Mouse (Mus musculus): ENCODE results near the gene Spaca4. TPM values are rescaled to one million over a fixed set of nuclear protein-coding genes. Genes with fewer than 3 reads are reported as not detected.

The Spaca4 gene
- polyA plus RNA-seq, 1 experiment from 2014 or later = not detected

GRCm38 (mm10) chr7:45689800-45690199 lies 35.8 kb downstream of the Spaca4 start:
- Histone ChIP-seq H3K9me3 (no peaks in the 10 kb centered on the region), H3K4me3 (no peak overlapping the region), H3K4me1 (peaks cover 19% of the 10 kb centered on the region), H3K27me3 (no peaks in the 10 kb centered on the region), H3K27ac (no peak overlapping the region), H3K9ac (no peak overlapping the region), H3K36me3 (no peaks in the 10 kb centered on the region), H3K4me2 (no peak overlapping the region)
- 78% methylated on average over 11 of the region's 11 CpGs for WGBS
- no peak for ATAC-seq (ENCODE audit: insufficient number of reproducible peaks, low FRiP score, low TSS enrichment, low read depth)

DNA sequence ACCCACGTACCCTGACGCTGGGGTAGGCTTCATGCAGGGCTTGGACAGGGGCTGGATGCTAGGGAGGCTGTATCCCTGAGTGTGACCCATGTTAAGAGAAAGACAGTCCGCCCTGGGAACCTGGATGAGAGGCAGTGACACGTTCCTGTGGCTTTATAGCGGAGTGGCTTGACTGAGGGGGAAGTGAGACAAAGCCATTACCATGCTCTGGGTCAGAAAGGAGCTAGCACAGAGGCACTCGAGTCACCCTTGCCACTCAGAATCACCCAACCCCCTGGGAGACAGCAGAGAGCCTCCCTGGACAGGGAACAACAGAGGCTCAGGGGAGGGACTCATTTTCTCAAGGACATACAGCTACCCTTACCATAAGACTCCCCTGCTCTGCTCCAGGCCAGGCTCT lies 36.5 kb downstream of the Spaca4 start:
- Histone ChIP-seq H3K4me1 (peaks cover 21% of the 10 kb centered on the region), H3K27ac (no peak overlapping the region), H3K9ac (no peak overlapping the region), H3K4me2 (no peak overlapping the region), H3K4me3 (no peak overlapping the region), H3K9me3 (no peaks in the 10 kb centered on the region), H3K36me3 (no peaks in the 10 kb centered on the region), H3K27me3 (no peaks in the 10 kb centered on the region)
- 55% methylated on average over 6 of the region's 6 CpGs for WGBS
- ATAC-seq (ENCODE audit: insufficient number of reproducible peaks, low FRiP score, low TSS enrichment, low read depth) = no peak

GRCm38 (mm10) chr7:45686841-45687240 lies 38.8 kb downstream of the Spaca4 start:
- no peaks in the 10 kb centered on the region for H3K27me3 ChIP-seq
- H3K9me3 ChIP-seq = no peaks in the 10 kb centered on the region
- 74% methylated on average over 3 of the region's 3 CpGs for WGBS
- no peaks in the 10 kb centered on the region for H3K36me3 ChIP-seq
- no peak for ATAC-seq (ENCODE audit: insufficient number of reproducible peaks, low FRiP score, low TSS enrichment, low read depth)
- H3K9ac ChIP-seq = no peak overlapping the region
- H3K27ac ChIP-seq = no peak overlapping the region
- no peak overlapping the region for H3K4me3 ChIP-seq
- no peak overlapping the region for H3K4me2 ChIP-seq
- H3K4me1 ChIP-seq = peaks cover 26% of the 10 kb centered on the region

DNA sequence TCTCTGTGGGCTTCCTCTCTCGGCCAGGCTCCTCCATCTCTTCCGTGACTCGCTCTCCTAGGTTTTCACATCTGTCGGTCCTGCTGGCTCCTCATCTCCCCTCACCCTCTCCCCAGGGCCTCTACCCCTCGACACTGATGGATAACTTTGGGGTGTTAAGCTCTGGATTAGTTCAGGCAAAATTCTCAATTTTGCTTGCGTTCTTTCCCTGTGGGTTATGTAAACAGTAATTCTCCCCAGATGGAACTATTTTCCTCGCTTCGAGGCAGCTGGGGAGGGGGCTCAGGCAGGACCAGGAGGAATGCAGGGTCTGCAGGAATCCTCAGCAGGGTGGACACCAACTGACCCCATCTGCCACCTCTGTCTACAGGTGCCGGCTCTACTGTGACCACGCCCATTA lies 39.8 kb downstream of the Spaca4 start:
- no peak overlapping the region for H3K4me3 ChIP-seq
- ATAC-seq (ENCODE audit: insufficient number of reproducible peaks, low FRiP score, low TSS enrichment, low read depth) = no peak
- no peaks in the 10 kb centered on the region for H3K36me3 ChIP-seq
- H3K27ac ChIP-seq = no peak overlapping the region
- WGBS = 30% methylated on average over 10 of the region's 10 CpGs
- no peak overlapping the region for H3K9ac ChIP-seq
- peaks cover 26% of the 10 kb centered on the region for H3K4me1 ChIP-seq
- no peaks in the 10 kb centered on the region for H3K9me3 ChIP-seq
- no peaks in the 10 kb centered on the region for H3K27me3 ChIP-seq
- H3K4me2 ChIP-seq = no peak overlapping the region

DNA sequence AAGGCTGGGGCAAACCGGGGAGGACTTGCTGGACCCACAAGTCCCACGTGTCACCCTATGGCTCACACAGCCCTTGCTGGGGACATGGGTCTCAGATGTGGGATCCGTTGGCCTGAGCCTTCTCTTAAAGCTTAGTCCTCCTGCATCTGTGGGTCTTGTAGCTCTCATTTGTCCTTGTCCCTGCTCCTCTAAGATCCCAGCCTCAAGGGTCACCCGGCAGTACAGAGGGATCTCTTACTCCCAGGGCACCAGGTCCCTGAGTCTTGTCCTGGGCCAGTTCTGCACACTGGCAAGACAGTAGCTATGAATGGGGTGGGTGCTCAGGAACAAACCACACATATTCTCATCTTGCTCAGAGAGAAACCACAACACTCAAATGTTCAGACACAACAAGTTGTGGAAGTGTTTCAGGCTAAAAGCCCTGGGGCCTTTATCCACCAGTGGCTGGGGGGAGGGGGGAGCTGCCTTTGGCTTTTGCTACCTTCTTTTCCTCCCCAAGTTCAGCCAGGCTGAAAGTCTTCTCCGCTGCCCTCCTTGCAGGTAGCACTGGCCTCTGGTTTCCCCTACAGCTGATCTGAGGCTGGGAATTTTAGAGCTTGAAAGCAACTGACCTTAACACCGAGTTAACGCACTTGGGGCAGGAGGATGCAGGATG lies 42.1 kb downstream of the Spaca4 start, which contains the start of gene Ntn5:
Ntn5 (plus strand) TSS at position 627 of the 655 bp plus-strand sequence.
- Histone ChIP-seq H3K9me3 (no peaks in the 10 kb centered on the region), H3K4me2 (no peak within 1 kb of the TSS), H3K36me3 (no peaks in the 10 kb centered on the region), H3K4me1 (peaks cover 26% of the 10 kb centered on the region), H3K4me3 (peak within 1 kb of the TSS; percentile 15; the same call in 1 of the 2 replicates), H3K27me3 (no peaks in the 10 kb centered on the region), H3K27ac (no peak within 1 kb of the TSS), H3K9ac (no peak within 1 kb of the TSS)
- WGBS = 75% methylated on average over 7 of the region's 7 CpGs
- ATAC-seq (ENCODE audit: insufficient number of reproducible peaks, low FRiP score, low TSS enrichment, low read depth) = no peak

DNA sequence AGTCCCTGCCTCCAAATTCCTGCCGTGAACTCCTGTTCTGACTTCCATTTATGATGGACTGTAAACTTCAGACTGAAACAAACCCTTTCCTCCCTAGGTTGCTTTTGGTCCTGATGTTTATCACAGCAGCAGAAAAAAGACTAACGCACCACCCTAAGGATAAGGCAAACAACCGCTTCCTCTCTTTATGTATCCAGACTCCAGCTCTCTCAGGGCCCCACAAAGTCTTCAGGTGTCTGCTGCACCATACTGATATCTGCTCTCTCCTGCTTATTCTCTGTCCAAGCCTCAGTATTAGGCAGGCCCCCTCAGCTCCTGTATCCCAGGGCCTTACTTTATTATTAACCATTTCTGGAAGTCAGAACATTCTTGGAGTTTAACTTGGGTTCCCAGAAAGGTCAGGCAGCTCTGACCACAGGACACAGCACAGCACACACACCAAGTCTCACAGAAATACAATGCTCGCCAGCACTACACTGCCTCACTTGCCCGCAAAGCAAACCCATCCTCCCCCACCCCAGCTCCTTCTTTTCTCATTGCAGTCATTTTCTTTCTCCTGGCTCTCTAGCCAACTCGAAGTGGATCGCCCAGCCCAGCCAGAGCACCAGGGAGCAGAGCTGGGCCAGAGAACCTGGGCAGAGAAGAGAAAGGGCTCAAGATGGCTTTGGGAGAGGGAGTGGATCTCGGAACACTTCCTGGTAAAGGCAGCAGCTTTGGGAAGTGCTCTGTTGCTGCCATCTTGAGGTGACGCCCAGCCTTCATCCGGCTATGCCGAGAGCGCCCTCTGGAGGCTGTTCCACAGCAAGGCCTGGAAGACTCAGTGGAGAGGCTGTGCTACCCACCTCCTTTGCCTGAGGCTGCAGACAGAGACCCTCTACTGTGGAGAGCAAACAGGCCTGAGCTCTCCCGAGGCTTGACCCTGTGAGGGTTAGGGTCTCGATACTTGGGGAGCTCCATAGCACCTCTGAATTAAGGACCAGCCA lies 43.2 kb downstream of the Spaca4 start:
- no peak overlapping the region for H3K9ac ChIP-seq
- peak overlapping the region; percentile 55; the same call in 1 of the 2 replicates for H3K27ac ChIP-seq
- peak; percentile 52; the same call in 1 of the 2 replicates for ATAC-seq (ENCODE audit: insufficient number of reproducible peaks, low FRiP score, low TSS enrichment, low read depth)
- peak overlapping the region; percentile 15; the same call in 1 of the 2 replicates for H3K4me3 ChIP-seq
- WGBS = 32% methylated on average over 14 of the region's 14 CpGs
- no peaks in the 10 kb centered on the region for H3K9me3 ChIP-seq
- peak overlapping the region; percentile 40 for H3K4me2 ChIP-seq
- no peaks in the 10 kb centered on the region for H3K27me3 ChIP-seq
- H3K4me1 ChIP-seq = peaks cover 26% of the 10 kb centered on the region
- no peaks in the 10 kb centered on the region for H3K36me3 ChIP-seq

GRCm38 (mm10) chr7:45681046-45681736 lies 44.4 kb downstream of the Spaca4 start:
- H3K4me1 ChIP-seq = peaks cover 20% of the 10 kb centered on the region
- WGBS = 82% methylated on average over 8 of the region's 8 CpGs

GRCm38 (mm10) chr7:45679966-45680621 lies 45.5 kb downstream of the Spaca4 start:
- Histone ChIP-seq H3K36me3 (no peaks in the 10 kb centered on the region), H3K9me3 (no peaks in the 10 kb centered on the region), H3K9ac (no peak overlapping the region), H3K4me2 (no peak overlapping the region), H3K4me3 (no peak overlapping the region), H3K27me3 (no peaks in the 10 kb centered on the region), H3K4me1 (peaks cover 9% of the 10 kb centered on the region), H3K27ac (no peak overlapping the region)
- WGBS = 74% methylated on average over 14 of the region's 14 CpGs
- no peak for ATAC-seq (ENCODE audit: insufficient number of reproducible peaks, low FRiP score, low TSS enrichment, low read depth)

More at GRCm38 (mm10) chr7:45681046-45681736, 44.4 kb downstream of the Spaca4 start:
- ATAC-seq (ENCODE audit: insufficient number of reproducible peaks, low FRiP score, low TSS enrichment, low read depth) = no peak
- H3K27me3 ChIP-seq = no peaks in the 10 kb centered on the region
- H3K4me3 ChIP-seq = no peak overlapping the region
- no peak overlapping the region for H3K9ac ChIP-seq
- no peaks in the 10 kb centered on the region for H3K36me3 ChIP-seq
- no peak overlapping the region for H3K27ac ChIP-seq
- no peak overlapping the region for H3K4me2 ChIP-seq
- no peaks in the 10 kb centered on the region for H3K9me3 ChIP-seq

DNA sequence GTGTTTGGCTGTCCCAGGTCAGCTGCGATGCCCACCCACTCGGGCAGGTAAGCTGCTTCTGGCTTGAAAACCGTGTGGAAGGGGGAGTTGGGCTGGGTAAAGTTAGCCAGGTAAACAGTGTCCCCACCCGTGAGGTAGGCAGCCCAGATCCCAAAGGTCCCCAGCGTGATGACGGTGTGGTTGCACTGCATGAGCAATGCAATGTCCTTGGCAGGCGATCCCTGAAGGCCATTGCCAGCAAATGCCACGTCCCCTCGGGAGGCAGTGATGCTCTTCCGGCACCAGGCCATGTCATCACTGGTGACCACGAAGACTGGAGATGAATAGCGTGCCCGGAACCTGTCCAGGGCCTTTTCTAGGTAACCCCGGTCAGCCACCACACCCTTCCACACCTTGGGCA lies 47.1 kb downstream of the Spaca4 start:
- H3K27ac ChIP-seq = no peak overlapping the region
- no peaks in the 10 kb centered on the region for H3K27me3 ChIP-seq
- no peak overlapping the region for H3K9ac ChIP-seq
- H3K4me3 ChIP-seq = no peak overlapping the region
- no peak overlapping the region for H3K4me2 ChIP-seq
- peaks cover 3% of the 10 kb centered on the region for H3K4me1 ChIP-seq
- no peaks in the 10 kb centered on the region for H3K36me3 ChIP-seq
- no peak for ATAC-seq (ENCODE audit: insufficient number of reproducible peaks, low FRiP score, low TSS enrichment, low read depth)
- no peaks in the 10 kb centered on the region for H3K9me3 ChIP-seq
- 88% methylated on average over 14 of the region's 14 CpGs for WGBS

DNA sequence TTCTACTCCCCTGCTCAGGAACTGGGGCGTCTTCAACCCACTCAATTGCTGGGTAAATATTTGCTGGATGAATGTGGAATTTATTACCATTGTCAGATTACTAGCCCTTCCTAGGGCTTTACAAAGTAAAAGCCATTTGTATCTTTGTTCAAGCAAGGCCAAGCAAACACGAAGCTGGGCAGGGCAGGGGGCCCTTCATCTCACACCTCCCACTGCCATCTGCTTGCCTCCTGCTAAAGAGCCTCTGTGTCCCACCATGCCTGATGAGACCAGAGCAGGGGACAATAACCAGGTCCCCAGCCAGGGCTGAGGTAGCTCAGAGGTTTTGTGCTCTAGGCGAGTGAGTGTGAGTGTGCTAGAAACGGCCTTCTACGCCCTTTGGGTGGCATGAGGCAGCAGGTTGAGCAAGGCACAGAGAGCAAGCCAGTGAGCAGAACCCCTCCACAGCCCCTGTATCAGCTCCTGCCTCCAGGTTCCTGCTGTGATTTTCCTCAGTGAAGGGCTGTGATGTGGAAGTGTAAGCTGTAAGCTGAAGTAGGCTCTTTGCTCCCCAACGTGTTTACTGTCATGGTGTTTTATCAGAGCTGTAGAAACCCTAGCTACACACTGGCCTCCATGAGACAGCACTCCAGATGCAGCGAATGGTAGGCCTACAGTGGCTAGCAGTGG lies 47.9 kb downstream of the Spaca4 start:
- no peak for ATAC-seq (ENCODE audit: insufficient number of reproducible peaks, low FRiP score, low TSS enrichment, low read depth)
- H3K4me1 ChIP-seq = peaks cover 3% of the 10 kb centered on the region
- no peaks in the 10 kb centered on the region for H3K9me3 ChIP-seq
- no peak overlapping the region for H3K9ac ChIP-seq
- no peaks in the 10 kb centered on the region for H3K36me3 ChIP-seq
- H3K4me2 ChIP-seq = no peak overlapping the region
- no peak overlapping the region for H3K27ac ChIP-seq
- no peak overlapping the region for H3K4me3 ChIP-seq
- WGBS = 72% methylated on average over 7 of the region's 7 CpGs
- no peaks in the 10 kb centered on the region for H3K27me3 ChIP-seq
